Mouse (Mus musculus): ENCODE results near the gene Prl3d1. TPM values are rescaled to one million over a fixed set of nuclear protein-coding genes. Genes with fewer than 3 reads are reported as not detected.
"Not testable (repeated sequence)": the region's sequence is repeated elsewhere in the genome, so short reads cannot be mapped to it uniquely, and the experiment has no call there.

Gene Prl3d1
- not detected for polyA plus RNA-seq (2017; shearing (Covaris generic))

- ATAC-seq, result not testable (repeated sequence)
These were observed at the start of gene Prl3d1 for GRCm38 (mm10) chr13:27093890-27094289. Prl3d1 (plus strand) TSS chr13:27094190.

DNA sequence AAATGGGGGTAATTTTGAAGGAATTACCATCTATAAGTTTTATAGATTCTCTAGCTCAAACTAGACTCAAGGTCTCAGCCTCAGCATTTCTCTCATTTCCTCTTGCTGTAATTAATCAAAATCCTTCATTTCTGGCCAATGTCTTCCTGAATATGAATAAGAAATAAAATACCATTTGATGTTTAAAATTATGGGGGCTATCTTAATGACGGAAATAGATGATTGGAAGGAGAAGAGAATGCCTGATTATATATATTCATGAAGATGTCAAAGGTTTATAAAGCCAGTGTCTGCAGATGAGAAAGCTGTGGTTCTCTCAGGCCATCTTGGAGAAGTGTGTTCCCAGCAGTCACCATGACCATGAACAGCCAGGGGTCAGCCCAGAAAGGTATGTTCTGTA is 36.7 kb upstream of the Prl3d1 start, which contains the start of gene Prl:
Gene Prl, plus strand, starts transcription at position 301 of the 400 bp plus-strand sequence.
- no peak for ATAC-seq

- no peak for ATAC-seq
These were observed 34.8 kb upstream of the Prl3d1 start for GRCm38 (mm10) chr13:27059177-27059576.

- ATAC-seq, result not testable (repeated sequence)
These were observed 27.4 kb downstream of the Prl3d1 start, which contains the start of gene Prl3d2 for GRCm38 (mm10) chr13:27121398-27121797. Prl3d2 (plus strand) TSS chr13:27121698.

DNA sequence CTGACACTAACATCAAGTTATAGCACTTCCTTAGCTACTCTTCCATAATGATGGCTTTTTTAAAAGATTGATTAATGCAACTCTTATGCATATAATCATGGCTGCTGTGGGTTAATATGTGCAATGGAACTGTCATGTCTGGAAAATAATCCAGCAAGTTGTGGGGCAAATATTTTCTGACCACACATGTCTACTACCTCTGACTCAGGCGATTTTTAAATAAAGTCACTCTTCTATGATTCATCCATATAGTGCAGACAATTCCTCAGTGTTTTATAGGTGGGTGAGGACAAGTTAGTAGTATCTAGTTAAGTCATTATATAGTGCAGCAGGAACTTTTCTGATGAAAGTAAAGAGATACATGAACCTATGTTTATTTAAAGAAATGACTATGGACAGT is 54.3 kb downstream of the Prl3d1 start:
- ATAC-seq, result no peak

Other genes starting within 250 kb of the Prl3d1 start
- not detected for gene Prl, start 36.6 kb upstream of the Prl3d1 start, polyA plus RNA-seq (2017; shearing (Covaris generic))
- gene Prl3d2, start 27.5 kb downstream of the Prl3d1 start, polyA plus RNA-seq (2017; shearing (Covaris generic)), result not detected
- gene Prl3d3, start 62.6 kb downstream of the Prl3d1 start, polyA plus RNA-seq (2017; shearing (Covaris generic)), result not detected
- not detected for gene Prl3c1, start 102.5 kb downstream of the Prl3d1 start, polyA plus RNA-seq (2017; shearing (Covaris generic))
- not detected for gene Prl3b1, start 147.7 kb downstream of the Prl3d1 start, polyA plus RNA-seq (2017; shearing (Covaris generic))
- gene Prl3a1, start 165.2 kb downstream of the Prl3d1 start, polyA plus RNA-seq (2017; shearing (Covaris generic)), result not detected
- not detected for gene Prl6a1, start 218.4 kb downstream of the Prl3d1 start, polyA plus RNA-seq (2017; shearing (Covaris generic))